Mouse (Mus musculus): Measurements from ENCODE around the gene Mrps12. TPM values are rescaled to one million over a fixed set of nuclear protein-coding genes. Genes with fewer than 3 reads are reported as not detected.

Gene Mrps12
- polyA plus RNA-seq, 1 experiment from 2014 or later = 141 TPM

GRCm38 (mm10) chr7:28733211-28733610, 8.4 kb downstream of the Mrps12 start:
- 16% methylated on average over 11 of the region's 11 CpGs for WGBS
- ATAC-seq (ENCODE audit: low FRiP score, low TSS enrichment) = peak; percentile 55
- no peak overlapping the region for H3K27ac ChIP-seq (ENCODE audit: low read length)
- no peaks in the 10 kb centered on the region for H3K27me3 ChIP-seq (ENCODE audit: insufficient read depth, low read length)
- peak overlapping the region; percentile 52 for H3K4me3 ChIP-seq (ENCODE audit: low read length)
- peak overlapping the region; percentile 74 for H3K4me2 ChIP-seq (replicated peaks; ENCODE audit: low read depth, low read length)
- peaks cover 4% of the 10 kb centered on the region; the same call in 1 of the 2 replicates for H3K4me1 ChIP-seq (ENCODE audit: insufficient read depth, low read length)
- H3K9ac ChIP-seq (replicated peaks; ENCODE audit: low read length) = peak overlapping the region; percentile 17; the same call in 1 of the 2 replicates
- H3K36me3 ChIP-seq (ENCODE audit: insufficient read depth, low read length) = peaks cover 26% of the 10 kb centered on the region
- peaks cover 10% of the 10 kb centered on the region for H3K9me3 ChIP-seq (ENCODE audit: low read length)

DNA sequence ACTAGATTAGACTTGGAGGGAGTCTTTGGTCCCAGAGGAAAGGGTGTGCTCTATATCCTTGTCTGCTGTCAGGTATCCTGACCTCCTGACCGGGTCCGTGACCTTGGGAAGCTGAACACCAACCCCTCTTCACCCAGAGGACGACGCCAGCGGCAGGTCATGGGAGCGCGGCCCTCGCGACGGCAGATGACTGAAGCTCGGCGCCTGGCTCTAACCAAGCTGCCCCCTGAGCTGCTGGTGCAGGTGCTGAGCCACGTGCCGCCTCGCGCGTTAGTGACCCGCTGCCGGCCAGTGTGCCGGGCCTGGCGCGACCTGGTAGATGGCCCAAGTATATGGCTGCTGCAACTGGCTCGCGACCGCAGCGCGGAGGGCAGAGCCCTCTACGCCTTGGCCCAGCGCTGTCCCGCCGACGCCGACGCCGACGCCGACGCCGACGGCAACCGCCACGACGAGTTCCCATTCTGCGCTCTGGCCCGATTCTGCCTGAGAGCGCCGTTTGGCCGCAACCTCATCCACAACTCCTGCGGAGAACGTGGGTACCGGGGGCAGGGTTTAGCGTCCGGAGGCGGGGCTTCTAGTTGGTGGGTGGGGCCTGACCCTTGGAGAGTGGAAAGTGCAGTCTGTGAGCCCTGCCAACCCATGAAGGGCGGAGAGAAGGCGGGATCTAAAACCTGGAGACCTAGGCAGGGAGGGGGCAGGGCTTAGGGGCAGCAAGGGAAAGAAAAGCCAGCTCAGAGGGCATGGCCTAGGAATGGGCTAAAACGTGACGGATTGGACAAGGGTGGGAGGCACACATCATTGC, 9.1 kb downstream of the Mrps12 start:
- Histone ChIP-seq H3K4me2 (replicated peaks; ENCODE audit: low read depth, low read length) (peak overlapping the region; percentile 74), H3K4me1 (ENCODE audit: insufficient read depth, low read length) (peaks cover 4% of the 10 kb centered on the region; the same call in 1 of the 2 replicates), H3K9me3 (ENCODE audit: low read length) (peaks cover 10% of the 10 kb centered on the region), H3K4me3 (ENCODE audit: low read length) (peak overlapping the region; percentile 52), H3K9ac (replicated peaks; ENCODE audit: low read length) (peak overlapping the region; percentile 47), H3K27ac (ENCODE audit: low read length) (no peak overlapping the region), H3K27me3 (ENCODE audit: insufficient read depth, low read length) (no peaks in the 10 kb centered on the region), H3K36me3 (ENCODE audit: insufficient read depth, low read length) (peaks cover 20% of the 10 kb centered on the region)
- ATAC-seq (ENCODE audit: low FRiP score, low TSS enrichment) = peak; percentile 91
- 2% methylated on average over 58 of the region's 58 CpGs for WGBS

DNA sequence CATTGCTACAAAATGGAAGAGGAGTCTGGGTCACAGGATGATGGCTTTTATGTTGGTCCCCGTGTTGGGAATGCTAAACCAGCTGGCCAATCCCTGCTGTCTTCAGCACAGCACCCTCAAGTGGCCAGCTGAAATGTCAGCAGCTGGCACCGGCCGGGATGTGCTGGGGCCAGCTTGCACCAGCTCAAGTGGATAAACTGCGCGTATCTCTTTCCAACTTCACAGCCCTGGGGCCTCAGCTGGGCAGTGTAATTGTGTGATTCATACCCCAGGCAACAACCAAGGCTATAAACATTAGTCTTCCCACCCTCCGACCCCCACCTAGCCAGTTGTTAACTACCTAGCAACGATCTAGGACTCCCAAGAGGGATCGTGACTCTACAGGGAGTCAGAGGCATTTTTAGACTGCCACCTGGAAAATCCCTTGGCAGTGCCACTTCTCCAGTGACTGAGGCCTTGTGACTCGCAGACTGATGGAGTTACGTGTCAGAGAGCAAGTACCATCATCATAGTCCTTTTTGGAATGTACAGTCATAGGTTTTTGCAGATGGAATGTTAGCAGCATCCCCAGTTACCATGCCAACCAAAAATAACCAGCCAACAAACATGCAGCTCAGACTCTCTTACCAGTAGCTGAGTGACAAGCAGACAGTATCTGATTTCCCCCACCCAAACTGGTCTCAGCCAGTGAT, 13.8 kb downstream of the Mrps12 start:
- Histone ChIP-seq H3K27ac (ENCODE audit: low read length) (no peak overlapping the region), H3K4me1 (ENCODE audit: insufficient read depth, low read length) (peaks cover 4% of the 10 kb centered on the region; the same call in 1 of the 2 replicates), H3K27me3 (ENCODE audit: insufficient read depth, low read length) (no peaks in the 10 kb centered on the region), H3K4me2 (replicated peaks; ENCODE audit: low read depth, low read length) (no peak overlapping the region), H3K4me3 (ENCODE audit: low read length) (no peak overlapping the region), H3K36me3 (ENCODE audit: insufficient read depth, low read length) (peaks cover 3% of the 10 kb centered on the region; the same call in 1 of the 2 replicates), H3K9ac (replicated peaks; ENCODE audit: low read length) (no peak overlapping the region), H3K9me3 (ENCODE audit: low read length) (peaks cover 10% of the 10 kb centered on the region)
- WGBS = 43% methylated on average over 10 of the region's 10 CpGs
- no peak for ATAC-seq (ENCODE audit: low FRiP score, low TSS enrichment)

DNA sequence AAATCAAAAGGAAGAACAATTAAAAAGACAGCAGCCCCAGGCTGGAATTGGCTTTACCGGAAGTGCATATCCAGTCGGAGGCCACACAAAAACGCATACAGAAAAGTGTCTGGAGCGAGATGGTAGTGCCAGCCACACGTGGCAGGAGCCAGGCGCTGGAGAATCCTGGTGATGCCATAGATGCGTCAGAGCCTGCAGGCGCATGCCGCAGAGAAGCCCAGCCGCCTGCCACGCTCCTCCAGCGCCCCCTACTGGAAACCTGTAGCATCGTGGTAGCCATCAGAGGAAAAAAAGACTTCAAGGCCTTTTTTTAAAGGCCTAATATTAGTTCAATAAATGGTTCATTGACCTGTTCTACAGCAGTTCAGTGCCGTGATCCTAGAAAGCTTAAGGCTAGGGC, 15.0 kb downstream of the Mrps12 start:
- Histone ChIP-seq H3K27ac (ENCODE audit: low read length) (no peak overlapping the region), H3K4me2 (replicated peaks; ENCODE audit: low read depth, low read length) (peak overlapping the region; percentile 17; the same call in 1 of the 2 replicates), H3K9ac (replicated peaks; ENCODE audit: low read length) (no peak overlapping the region), H3K4me3 (ENCODE audit: low read length) (no peak overlapping the region), H3K4me1 (ENCODE audit: insufficient read depth, low read length) (no peaks in the 10 kb centered on the region), H3K9me3 (ENCODE audit: low read length) (peaks cover 9% of the 10 kb centered on the region), H3K27me3 (ENCODE audit: insufficient read depth, low read length) (no peaks in the 10 kb centered on the region), H3K36me3 (ENCODE audit: insufficient read depth, low read length) (peaks cover 3% of the 10 kb centered on the region; the same call in 1 of the 2 replicates)
- no peak for ATAC-seq (ENCODE audit: low FRiP score, low TSS enrichment)
- WGBS = 11% methylated on average over 14 of the region's 14 CpGs

DNA sequence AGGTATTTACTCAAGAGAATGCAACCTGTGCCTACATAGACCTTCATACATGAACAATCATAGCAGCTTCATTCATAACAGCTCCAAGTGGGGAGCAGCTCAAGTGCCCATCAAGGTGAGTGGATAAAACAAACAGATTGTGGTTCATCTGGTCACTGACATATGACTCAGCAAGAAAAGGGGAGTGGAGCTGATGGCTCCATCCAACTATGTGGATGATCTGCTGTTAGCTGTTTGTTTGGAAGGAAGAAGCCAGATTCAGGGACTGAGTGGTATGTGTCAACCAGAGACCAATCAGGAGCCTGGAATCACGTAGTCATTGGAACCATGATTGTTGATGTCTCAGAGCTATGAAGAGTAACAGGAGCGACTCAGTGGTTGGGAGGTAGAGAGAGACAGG, 17.0 kb downstream of the Mrps12 start:
- Histone ChIP-seq H3K27me3 (ENCODE audit: insufficient read depth, low read length) (no peaks in the 10 kb centered on the region), H3K9me3 (ENCODE audit: low read length) (no peaks in the 10 kb centered on the region), H3K27ac (ENCODE audit: low read length) (no peak overlapping the region), H3K4me2 (replicated peaks; ENCODE audit: low read depth, low read length) (no peak overlapping the region), H3K36me3 (ENCODE audit: insufficient read depth, low read length) (no peaks in the 10 kb centered on the region), H3K4me3 (ENCODE audit: low read length) (no peak overlapping the region), H3K4me1 (ENCODE audit: insufficient read depth, low read length) (0 out of 2 replicates have a peak, but pooled peaks cover under 1% of the 10 kb centered on the region), H3K9ac (replicated peaks; ENCODE audit: low read length) (no peak overlapping the region)
- ATAC-seq (ENCODE audit: low FRiP score, low TSS enrichment) = no peak
- 100% methylated on average over 2 of the region's 2 CpGs for WGBS

GRCm38 (mm10) chr7:28722079-28722478, 19.5 kb downstream of the Mrps12 start:
- no peak overlapping the region for H3K27ac ChIP-seq (ENCODE audit: low read length)
- H3K27me3 ChIP-seq (ENCODE audit: insufficient read depth, low read length) = no peaks in the 10 kb centered on the region
- peaks cover 14% of the 10 kb centered on the region; the same call in 1 of the 2 replicates for H3K4me1 ChIP-seq (ENCODE audit: insufficient read depth, low read length)
- H3K36me3 ChIP-seq (ENCODE audit: insufficient read depth, low read length) = no peaks in the 10 kb centered on the region
- H3K9ac ChIP-seq (replicated peaks; ENCODE audit: low read length) = no peak overlapping the region
- no peak overlapping the region for H3K4me3 ChIP-seq (ENCODE audit: low read length)
- no peak overlapping the region for H3K4me2 ChIP-seq (replicated peaks; ENCODE audit: low read depth, low read length)
- no peaks in the 10 kb centered on the region for H3K9me3 ChIP-seq (ENCODE audit: low read length)
- ATAC-seq (ENCODE audit: low FRiP score, low TSS enrichment) = no peak
- WGBS = 89% methylated on average over 7 of the region's 7 CpGs

DNA sequence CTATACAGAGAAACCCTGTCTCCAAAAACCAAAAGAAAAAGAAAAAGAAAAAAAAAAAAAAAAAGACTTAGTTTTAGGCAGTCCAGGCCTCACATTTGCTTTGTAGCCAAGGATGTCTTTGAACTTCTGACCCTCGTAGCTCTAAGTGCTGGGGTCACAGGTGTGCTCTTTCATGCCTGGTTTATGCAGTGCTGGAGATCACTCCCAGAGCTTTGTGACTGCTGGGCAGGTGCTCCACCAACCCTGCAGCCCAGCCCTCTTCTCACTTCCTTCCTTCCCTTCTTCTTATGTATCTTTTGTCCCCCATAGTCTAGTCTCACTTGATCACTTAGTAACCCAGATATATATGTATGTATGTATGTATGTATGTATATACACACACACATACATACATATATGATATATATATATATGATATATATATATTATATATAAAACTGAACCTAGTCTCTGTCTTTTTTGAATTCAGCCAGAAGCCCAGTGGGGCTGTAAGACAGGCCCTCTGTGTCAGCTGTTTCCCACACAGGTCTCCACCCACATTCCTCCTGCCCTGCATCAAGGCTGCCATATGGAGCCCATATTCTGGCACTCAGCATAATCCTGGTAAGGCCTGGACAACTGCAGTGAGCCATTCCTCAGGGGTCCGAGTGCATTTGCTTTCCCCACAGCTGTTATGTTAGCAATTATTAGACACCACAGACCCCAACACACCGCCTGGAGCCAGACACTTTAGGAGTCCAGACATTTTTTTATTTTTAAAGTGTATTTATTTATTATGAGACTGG, 20.7 kb downstream of the Mrps12 start:
- Histone ChIP-seq H3K4me1 (ENCODE audit: insufficient read depth, low read length) (peaks cover 14% of the 10 kb centered on the region; the same call in 1 of the 2 replicates), H3K4me3 (ENCODE audit: low read length) (no peak overlapping the region), H3K9me3 (ENCODE audit: low read length) (no peaks in the 10 kb centered on the region), H3K4me2 (replicated peaks; ENCODE audit: low read depth, low read length) (no peak overlapping the region), H3K27ac (ENCODE audit: low read length) (no peak overlapping the region), H3K9ac (replicated peaks; ENCODE audit: low read length) (no peak overlapping the region), H3K36me3 (ENCODE audit: insufficient read depth, low read length) (no peaks in the 10 kb centered on the region), H3K27me3 (ENCODE audit: insufficient read depth, low read length) (no peaks in the 10 kb centered on the region)
- 83% methylated on average over 3 of the region's 3 CpGs for WGBS
- no peak for ATAC-seq (ENCODE audit: low FRiP score, low TSS enrichment)

- ATAC-seq (ENCODE audit: low FRiP score, low TSS enrichment) = no peak
- Histone ChIP-seq H3K9ac (replicated peaks; ENCODE audit: low read length) (no peak overlapping the region), H3K4me2 (replicated peaks; ENCODE audit: low read depth, low read length) (no peak overlapping the region), H3K9me3 (ENCODE audit: low read length) (no peaks in the 10 kb centered on the region; the same call in 1 of the 2 replicates), H3K27me3 (ENCODE audit: insufficient read depth, low read length) (no peaks in the 10 kb centered on the region), H3K4me3 (ENCODE audit: low read length) (no peak overlapping the region), H3K36me3 (ENCODE audit: insufficient read depth, low read length) (no peaks in the 10 kb centered on the region), H3K27ac (ENCODE audit: low read length) (no peak overlapping the region), H3K4me1 (ENCODE audit: insufficient read depth, low read length) (peaks cover 14% of the 10 kb centered on the region; the same call in 1 of the 2 replicates)
- WGBS = 76% methylated on average over 2 of the region's 2 CpGs
These were observed 22.0 kb downstream of the Mrps12 start for GRCm38 (mm10) chr7:28719650-28720049.

DNA sequence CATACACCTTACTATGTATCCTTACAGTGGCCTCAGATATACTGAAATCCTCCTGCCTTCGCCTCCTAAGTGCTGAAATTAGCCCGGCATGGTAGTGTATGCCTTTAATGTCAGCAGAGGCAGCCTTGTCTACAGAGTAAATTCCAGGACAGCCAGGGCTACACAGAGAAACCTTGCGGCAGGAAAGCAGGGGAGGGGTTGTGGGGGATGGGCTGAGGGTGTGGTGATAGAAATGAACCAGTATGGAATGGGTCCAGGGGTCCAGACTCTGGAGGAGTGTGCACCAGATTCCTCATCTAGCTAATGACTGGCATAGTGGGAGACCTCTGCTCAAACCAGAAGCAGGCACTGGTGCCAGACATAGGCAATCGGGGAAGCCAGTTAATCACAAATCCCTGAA, 22.5 kb downstream of the Mrps12 start:
- H3K36me3 ChIP-seq (ENCODE audit: insufficient read depth, low read length) = no peaks in the 10 kb centered on the region
- H3K4me3 ChIP-seq (ENCODE audit: low read length) = no peak overlapping the region
- no peaks in the 10 kb centered on the region for H3K27me3 ChIP-seq (ENCODE audit: insufficient read depth, low read length)
- H3K9ac ChIP-seq (replicated peaks; ENCODE audit: low read length) = no peak overlapping the region
- no peak overlapping the region for H3K27ac ChIP-seq (ENCODE audit: low read length)
- no peak for ATAC-seq (ENCODE audit: low FRiP score, low TSS enrichment)
- no peak overlapping the region for H3K4me2 ChIP-seq (replicated peaks; ENCODE audit: low read depth, low read length)
- no peaks in the 10 kb centered on the region; the same call in 1 of the 2 replicates for H3K9me3 ChIP-seq (ENCODE audit: low read length)
- H3K4me1 ChIP-seq (ENCODE audit: insufficient read depth, low read length) = peaks cover 14% of the 10 kb centered on the region; the same call in 1 of the 2 replicates
- WGBS = 56% methylated on average over 4 of the region's 4 CpGs
